Mouse (Mus musculus) erythroblast, adult 5-6 weeks (primary cell): ENCODE results near the gene Arnt. TPM values are rescaled to one million over a fixed set of nuclear protein-coding genes. Genes with fewer than 3 reads are reported as not detected.

Experiments used
- ATAC-seq: replicated peaks from 2 replicates; pipeline ENCODE4 v1.8.0; 2016; ENCODE audit warnings: moderate number of reproducible peaks, mild to moderate bottlenecking, moderate TSS enrichment, inconsistent platforms; ENCODE audit not compliant: poor library complexity, low FRiP score, severe bottlenecking
- total RNA-seq, 2 experiments: library from RNA; stranded (forward) in 1 of 2; stranded (reverse) in 1 of 2; fragments of 150-400 nt in 1 of 2; fragments of 200-764, 138-1000 nt in 1 of 2; gene quantifications; 2 replicates each; pipeline versions ENCODE4 v1.2.3 to v1.2.4; 2015 to 2017; ENCODE audit warnings: low replicate concordance in 2 of 2

The Arnt gene
- total RNA-seq, 2 experiments from 2014 or later: 35.9 to 36.0 TPM

GRCm38 (mm10) chr3:95450408-95450807, 16.2 kb downstream of the Arnt start:
- ATAC-seq: peak; percentile 88

- no peak for ATAC-seq
Measured at GRCm38 (mm10) chr3:95450915-95451314, 16.7 kb downstream of the Arnt start.

- no peak for ATAC-seq
Measured at GRCm38 (mm10) chr3:95456367-95456766, 22.2 kb downstream of the Arnt start.

- no peak for ATAC-seq
Measured at GRCm38 (mm10) chr3:95457758-95458157, 23.6 kb downstream of the Arnt start.

GRCm38 (mm10) chr3:95459381-95459780, 25.2 kb downstream of the Arnt start:
- no peak for ATAC-seq

GRCm38 (mm10) chr3:95463852-95464251, 29.7 kb downstream of the Arnt start:
- no peak for ATAC-seq

GRCm38 (mm10) chr3:95478966-95479365, 44.8 kb downstream of the Arnt start:
- no peak for ATAC-seq

GRCm38 (mm10) chr3:95486421-95486820, 52.2 kb downstream of the Arnt start:
- no peak for ATAC-seq

- no peak for ATAC-seq
Measured at GRCm38 (mm10) chr3:95488679-95489078, 54.5 kb downstream of the Arnt start.

- no peak for ATAC-seq
Measured at GRCm38 (mm10) chr3:95490238-95490637, 56.0 kb downstream of the Arnt start.

GRCm38 (mm10) chr3:95494342-95494741, 60.2 kb downstream of the Arnt start:
- peak; percentile 94 for ATAC-seq

- no peak for ATAC-seq
Measured at GRCm38 (mm10) chr3:95498229-95498628, 64.0 kb downstream of the Arnt start.

- ATAC-seq: no peak
Measured at GRCm38 (mm10) chr3:95499024-95499423, 64.8 kb downstream of the Arnt start, which contains the start of gene Ctsk. Ctsk (plus strand) TSS chr3:95499256.

GRCm38 (mm10) chr3:95499496-95500140, 65.4 kb downstream of the Arnt start:
- ATAC-seq: no peak

- no peak for ATAC-seq
Measured at GRCm38 (mm10) chr3:95502312-95502711, 68.1 kb downstream of the Arnt start.

- no peak for ATAC-seq
Measured at GRCm38 (mm10) chr3:95509348-95509747, 75.2 kb downstream of the Arnt start.

- no peak for ATAC-seq
Measured at GRCm38 (mm10) chr3:95511611-95512180, 77.5 kb downstream of the Arnt start.

- peak; percentile 76 for ATAC-seq
Measured at GRCm38 (mm10) chr3:95516614-95517041, 82.4 kb downstream of the Arnt start.

- peak; percentile 61 for ATAC-seq
Measured at GRCm38 (mm10) chr3:95517493-95517898, 83.3 kb downstream of the Arnt start.

GRCm38 (mm10) chr3:95518891-95519290, 84.7 kb downstream of the Arnt start:
- ATAC-seq: peak; percentile 52

GRCm38 (mm10) chr3:95519315-95519714, 85.1 kb downstream of the Arnt start:
- peak; percentile 75 for ATAC-seq

- ATAC-seq: no peak
Measured at GRCm38 (mm10) chr3:95520100-95520499, 85.9 kb downstream of the Arnt start.
